Mouse (Mus musculus) heart, adult 2 months (tissue): ENCODE measurements around the gene Gm45716. TPM values are rescaled to one million over a fixed set of nuclear protein-coding genes. Genes with fewer than 3 reads are reported as not detected.

ENCODE experiments used
- DNase-seq, 2 experiments: peaks; one replicate each; pipeline ENCODE4 v3.0.0; 2021
- H3K27ac ChIP-seq: fragments of 200-600 bp; 2 replicates; pipeline ENCODE4 v1.8.1; 2022
- H3K27me3 ChIP-seq: fragments of 200-500 bp; 2 replicates; pipeline ENCODE4 v1.6.1; 2012; ENCODE audit warnings: mild to moderate bottlenecking, low read length, inconsistent platforms, mixed read lengths; ENCODE audit not compliant: control insufficient read depth, insufficient read depth
- H3K36me3 ChIP-seq: fragments of 200-500 bp; 2 replicates; pipeline ENCODE4 v1.6.1; 2012; ENCODE audit warnings: low read length, inconsistent platforms; ENCODE audit not compliant: control insufficient read depth, insufficient read depth
- H3K4me1 ChIP-seq: fragments of 200-500 bp; 2 replicates; pipeline ENCODE4 v1.6.1; 2011; ENCODE audit warnings: low read length; ENCODE audit not compliant: control insufficient read depth, insufficient read depth
- H3K4me3 ChIP-seq: fragments of 200-600 bp; 2 replicates; pipeline ENCODE4 v1.8.1; 2022
- H3K79me2 ChIP-seq: fragments of 200-500 bp; replicated peaks from 2 replicates; pipeline ENCODE4 v1.6.1; 2012; ENCODE audit warnings: mild to moderate bottlenecking, inconsistent platforms, low read length, moderate library complexity, mixed read lengths; ENCODE audit not compliant: control insufficient read depth, insufficient read depth
- H3K9ac ChIP-seq: fragments of 200-500 bp; 2 replicates; pipeline ENCODE4 v1.6.1; 2012; ENCODE audit warnings: low read depth, mild to moderate bottlenecking, control low read depth, inconsistent platforms, low read length, mixed read lengths
- CTCF ChIP-seq: fragments of 200-600 bp; IDR thresholded peaks from 2 replicates; pipeline ENCODE4 v1.8.1; 2022; ENCODE audit warnings: antibody characterized with exemption, mild to moderate bottlenecking, moderate library complexity
- EP300 ChIP-seq: fragments of 200-500 bp; IDR thresholded peaks from 2 replicates; pipeline ENCODE4 v1.6.1; 2011; ENCODE audit warnings: low read depth, low read length, control low read depth; ENCODE audit not compliant: insufficient read depth
- POLR2A ChIP-seq: fragments of 200-500 bp; IDR thresholded peaks from 2 replicates; pipeline ENCODE4 v1.6.1; 2011; ENCODE audit warnings: mild to moderate bottlenecking, low read depth, low read length, control low read depth; ENCODE audit not compliant: insufficient read depth
- WGBS: fragments of 180-500 bp; shearing (Covaris S2); methylation state at CpG from one replicate; pipeline ENCODE4 v1.1.7; 2018; 5-methylcytosine and 5-hydroxymethylcytosine counted together
- intact Hi-C: fragments of 180-260 bp; cut with DNase I; formaldehyde crosslinking; loops from one replicate; pipeline ENCODE4 v1.15.1; 2025
- polyA plus RNA-seq: library from polyadenylated mRNA; depleted of rRNA; stranded (reverse); fragments of >200 nt; gene quantifications from 2 replicates; pipeline ENCODE4 v1.2.3, GENCODE M21; 2012
- total RNA-seq, 2 experiments: library from RNA; stranded (reverse); gene quantifications; 2 replicates each; pipeline ENCODE4 v1.2.3; 2021

Gm45716 gene
- total and polyA plus RNA-seq, 3 experiments = 3.9 to 8.1 (median 7.5) TPM

GRCm38 (mm10) chr11:90220022-90220645, 32.7 kb downstream of the Gm45716 start:
- no peaks in the 10 kb centered on the region for H3K27me3 ChIP-seq
- 56% methylated on average over 6 of the region's 6 CpGs for WGBS
- H3K9ac ChIP-seq = no peak overlapping the region
- peaks cover 2% of the 10 kb centered on the region for H3K4me1 ChIP-seq
- TF ChIP-seq CTCF (no peak), EP300 (no peak), POLR2A (no peak)
- H3K27ac ChIP-seq = no peak overlapping the region
- DNase-seq = no peak
- H3K36me3 ChIP-seq = no peaks in the 10 kb centered on the region
- intact Hi-C loops = no loop called here
- no peak overlapping the region for H3K4me3 ChIP-seq
- H3K79me2 ChIP-seq = no peaks in the 10 kb centered on the region

GRCm38 (mm10) chr11:90220750-90221149, 33.3 kb downstream of the Gm45716 start:
- Histone ChIP-seq H3K9ac (no peak overlapping the region), H3K27ac (no peak overlapping the region), H3K36me3 (no peaks in the 10 kb centered on the region), H3K4me3 (no peak overlapping the region), H3K79me2 (no peaks in the 10 kb centered on the region), H3K27me3 (no peaks in the 10 kb centered on the region), H3K4me1 (peaks cover 5% of the 10 kb centered on the region)
- 28% methylated on average over 2 of the region's 2 CpGs for WGBS
- intact Hi-C loops = no loop called here
- DNase-seq = no peak
- TF ChIP-seq CTCF = no peak
- no peak for TF ChIP-seq EP300
- TF ChIP-seq POLR2A = no peak

- Histone ChIP-seq H3K79me2 (no peaks in the 10 kb centered on the region), H3K9ac (no peak overlapping the region), H3K4me1 (peaks cover 9% of the 10 kb centered on the region), H3K4me3 (no peak overlapping the region), H3K27me3 (no peaks in the 10 kb centered on the region), H3K36me3 (no peaks in the 10 kb centered on the region), H3K27ac (peak overlapping the region; percentile 46)
- peak in 1 of 2 experiments; percentile 45 for DNase-seq
- TF ChIP-seq CTCF (no peak), EP300 (no peak), POLR2A (no peak)
- intact Hi-C loops = no loop called here
- WGBS = 20% methylated on average over 11 of the region's 11 CpGs
These were observed 37.5 kb downstream of the Gm45716 start for GRCm38 (mm10) chr11:90224914-90225470.

- intact Hi-C loops = loop anchor here (2.0 kb wide), 1 partner anchor 22 kb away; the partner anchor contains the start of gene Mmd
- peaks cover 10% of the 10 kb centered on the region for H3K4me1 ChIP-seq
- 72% methylated on average over 12 of the region's 12 CpGs for whole genome bisulfite sequencing
- no peak overlapping the region for H3K9ac ChIP-seq
- no peaks in the 10 kb centered on the region for H3K79me2 ChIP-seq
- no peak for DNase-seq
- TF ChIP-seq POLR2A (no peak), EP300 (no peak), CTCF (no peak)
- H3K4me3 ChIP-seq = no peak overlapping the region
- no peaks in the 10 kb centered on the region for H3K36me3 ChIP-seq
- no peaks in the 10 kb centered on the region for H3K27me3 ChIP-seq
- no peak overlapping the region for H3K27ac ChIP-seq
These were observed 39.8 kb downstream of the Gm45716 start for GRCm38 (mm10) chr11:90227000-90227922.

- TF ChIP-seq EP300 (no peak), CTCF (no peak), POLR2A (no peak)
- Histone ChIP-seq H3K36me3 (no peaks in the 10 kb centered on the region), H3K4me3 (no peak overlapping the region), H3K9ac (no peak overlapping the region), H3K27me3 (no peaks in the 10 kb centered on the region), H3K27ac (no peak overlapping the region), H3K4me1 (peaks cover 10% of the 10 kb centered on the region), H3K79me2 (no peaks in the 10 kb centered on the region)
- intact Hi-C loops = no loop called here
- no peak for DNase-seq
- 86% methylated on average over 9 of the region's 9 CpGs for WGBS
These were observed 40.9 kb downstream of the Gm45716 start for GRCm38 (mm10) chr11:90228251-90228949.
